Mouse (Mus musculus) liver, embryonic 16.5 days (tissue): Measurements from ENCODE around the gene Hadh. TPM values are rescaled to one million over a fixed set of nuclear protein-coding genes. Genes with fewer than 3 reads are reported as not detected.

Source experiments
- ATAC-seq: fragments of 200-750 bp; cut with Nextera tagmentation; 2 replicates; pipeline ENCODE4 v1.8.0; 2017; ENCODE audit warnings: low read depth, mild to moderate bottlenecking, moderate number of reproducible peaks, moderate library complexity
- H3K27ac ChIP-seq: fragments of 300-500 bp; sonication (generic); 2 replicates; pipeline ENCODE4 v1.5.1; 2014; ENCODE audit warnings: mild to moderate bottlenecking, low read length
- H3K27me3 ChIP-seq: fragments of 300-500 bp; sonication (generic); 2 replicates; pipeline ENCODE4 v1.6.1; 2014; ENCODE audit warnings: low read depth, low read length, mixed read lengths; ENCODE audit not compliant: control insufficient read depth, insufficient read depth
- H3K36me3 ChIP-seq: fragments of 300-500 bp; sonication (generic); 2 replicates; pipeline ENCODE4 v1.6.1; 2014; ENCODE audit warnings: mild to moderate bottlenecking; ENCODE audit not compliant: control insufficient read depth, insufficient read depth
- H3K4me1 ChIP-seq: fragments of 300-500 bp; sonication (generic); 2 replicates; pipeline ENCODE4 v1.6.1; 2014; ENCODE audit warnings: low read depth, low read length, mixed read lengths; ENCODE audit not compliant: control insufficient read depth
- H3K4me2 ChIP-seq: fragments of 300-500 bp; sonication (generic); 2 replicates; pipeline ENCODE4 v1.6.1; 2014; ENCODE audit warnings: low read depth, low read length, mixed read lengths
- H3K4me3 ChIP-seq: fragments of 300-500 bp; sonication (generic); 2 replicates; pipeline ENCODE4 v1.5.1; 2014; ENCODE audit warnings: low read depth, mild to moderate bottlenecking, low read length
- H3K9ac ChIP-seq: fragments of 300-500 bp; sonication (generic); 2 replicates; pipeline ENCODE4 v1.6.1; 2014; ENCODE audit warnings: low read depth, low read length
- H3K9me3 ChIP-seq: fragments of 300-500 bp; sonication (generic); replicated peaks from 2 replicates; pipeline ENCODE4 v1.6.1; 2016; ENCODE audit warnings: low read length; ENCODE audit not compliant: control insufficient read depth
- WGBS: fragments of 180-500 bp; shearing (Covaris S2); extraction: QIAGEN DNeasy Blood & Tissue Kit; methylation state at CpG from one replicate; pipeline ENCODE4 v1.1.7; 2014; ENCODE audit not compliant: insufficient replicate concordance; 5-methylcytosine and 5-hydroxymethylcytosine counted together
- polyA plus RNA-seq: library from polyadenylated mRNA; unstranded; fragments of >200 nt; fragmentation: Nextera tagmentation; extraction: Ambion mirVana; gene quantifications from 2 replicates; pipeline ENCODE4 v1.2.1, GENCODE M21; 2015

The Hadh gene
- polyA plus RNA-seq, 1 experiment from 2014 or later, result 150 TPM

DNA sequence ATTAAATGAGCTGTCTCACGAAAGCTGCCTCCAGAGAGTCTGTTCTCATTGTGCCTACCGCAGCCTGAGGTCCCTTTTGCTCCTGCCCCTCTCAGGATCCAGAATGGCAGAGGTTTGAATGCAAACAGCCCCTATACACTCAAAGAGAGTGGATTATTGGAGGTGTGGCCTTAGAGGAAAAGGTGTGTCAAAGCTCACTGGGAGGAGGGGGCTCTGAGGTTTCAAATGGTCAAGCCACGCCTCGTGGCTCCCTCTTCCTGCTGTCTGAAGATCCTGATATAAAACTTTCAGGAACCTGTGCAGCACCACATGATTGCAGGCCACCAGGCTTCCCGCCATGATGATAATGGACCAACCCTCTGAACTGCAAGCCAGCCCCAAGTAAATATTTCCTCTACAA, 24.1 kb downstream of the Hadh start:
- Histone ChIP-seq H3K36me3 (no peaks in the 10 kb centered on the region), H3K27ac (no peak overlapping the region), H3K9ac (no peak overlapping the region), H3K4me1 (no peaks in the 10 kb centered on the region; the same call in 1 of the 2 replicates), H3K4me2 (no peak overlapping the region), H3K27me3 (no peaks in the 10 kb centered on the region), H3K4me3 (no peak overlapping the region), H3K9me3 (no peaks in the 10 kb centered on the region)
- no peak for ATAC-seq
- WGBS, result 61% methylated on average over 5 of the region's 5 CpGs

DNA sequence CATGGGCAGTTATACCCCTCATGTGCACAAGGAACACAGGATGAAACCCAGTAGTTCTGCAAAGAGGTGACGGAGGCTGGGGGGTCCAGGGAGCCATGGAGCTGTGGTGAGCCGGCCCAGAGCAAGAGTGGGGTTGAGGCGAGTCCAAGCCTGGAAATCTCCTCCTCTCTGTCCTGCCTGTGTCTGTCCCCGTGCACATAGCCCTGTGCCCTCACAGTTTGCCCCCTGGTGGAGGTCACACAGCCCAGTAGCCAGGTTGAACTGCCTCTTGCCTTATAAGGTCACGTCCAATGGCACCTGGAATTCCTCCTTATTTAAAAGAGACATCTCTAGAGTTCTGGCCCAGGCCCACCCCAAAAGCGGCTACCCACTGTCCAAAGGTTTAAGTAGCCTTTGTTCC, 24.5 kb downstream of the Hadh start:
- H3K36me3 ChIP-seq, result no peaks in the 10 kb centered on the region

DNA sequence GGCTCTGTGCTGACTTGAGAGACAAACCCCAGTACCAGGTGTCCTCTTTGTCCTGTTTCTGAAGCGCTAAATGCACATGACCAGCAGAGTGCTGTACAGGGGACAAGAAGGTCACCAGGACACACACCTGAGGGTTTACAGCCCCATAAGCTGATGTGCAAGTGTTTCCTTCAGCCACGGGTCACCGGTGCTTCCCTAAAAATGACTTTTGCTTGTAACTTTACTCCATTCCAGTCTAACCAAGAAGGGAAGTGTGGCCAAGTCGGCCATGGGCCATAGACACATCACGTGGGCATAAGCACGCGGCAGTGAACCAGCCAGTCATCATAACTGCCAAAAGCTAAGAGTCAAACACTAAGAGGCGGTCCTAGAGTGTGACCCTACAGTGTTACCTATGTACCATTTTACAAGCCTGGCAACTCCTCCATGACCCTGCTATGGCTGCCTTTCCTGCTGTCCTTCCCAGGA, 25.3 kb downstream of the Hadh start:
- H3K27ac ChIP-seq, result no peak overlapping the region
- H3K4me1 ChIP-seq, result no peaks in the 10 kb centered on the region; the same call in 1 of the 2 replicates
- H3K4me2 ChIP-seq, result no peak overlapping the region
- no peaks in the 10 kb centered on the region; the same call in 1 of the 2 replicates for H3K36me3 ChIP-seq
- no peak overlapping the region for H3K4me3 ChIP-seq
- H3K9ac ChIP-seq, result no peak overlapping the region
- no peak for ATAC-seq
- no peaks in the 10 kb centered on the region for H3K27me3 ChIP-seq
- no peaks in the 10 kb centered on the region for H3K9me3 ChIP-seq
- 82% methylated on average over 8 of the region's 8 CpGs for WGBS

More for the DNA sequence above, 24.5 kb downstream of the Hadh start:
- no peaks in the 10 kb centered on the region for H3K9me3 ChIP-seq
- no peaks in the 10 kb centered on the region; the same call in 1 of the 2 replicates for H3K4me1 ChIP-seq
- H3K4me3 ChIP-seq, result no peak overlapping the region
- no peak overlapping the region for H3K9ac ChIP-seq
- no peak for ATAC-seq
- no peak overlapping the region for H3K4me2 ChIP-seq
- H3K27me3 ChIP-seq, result no peaks in the 10 kb centered on the region
- WGBS, result 67% methylated on average over 6 of the region's 6 CpGs
- H3K27ac ChIP-seq, result no peak overlapping the region

DNA sequence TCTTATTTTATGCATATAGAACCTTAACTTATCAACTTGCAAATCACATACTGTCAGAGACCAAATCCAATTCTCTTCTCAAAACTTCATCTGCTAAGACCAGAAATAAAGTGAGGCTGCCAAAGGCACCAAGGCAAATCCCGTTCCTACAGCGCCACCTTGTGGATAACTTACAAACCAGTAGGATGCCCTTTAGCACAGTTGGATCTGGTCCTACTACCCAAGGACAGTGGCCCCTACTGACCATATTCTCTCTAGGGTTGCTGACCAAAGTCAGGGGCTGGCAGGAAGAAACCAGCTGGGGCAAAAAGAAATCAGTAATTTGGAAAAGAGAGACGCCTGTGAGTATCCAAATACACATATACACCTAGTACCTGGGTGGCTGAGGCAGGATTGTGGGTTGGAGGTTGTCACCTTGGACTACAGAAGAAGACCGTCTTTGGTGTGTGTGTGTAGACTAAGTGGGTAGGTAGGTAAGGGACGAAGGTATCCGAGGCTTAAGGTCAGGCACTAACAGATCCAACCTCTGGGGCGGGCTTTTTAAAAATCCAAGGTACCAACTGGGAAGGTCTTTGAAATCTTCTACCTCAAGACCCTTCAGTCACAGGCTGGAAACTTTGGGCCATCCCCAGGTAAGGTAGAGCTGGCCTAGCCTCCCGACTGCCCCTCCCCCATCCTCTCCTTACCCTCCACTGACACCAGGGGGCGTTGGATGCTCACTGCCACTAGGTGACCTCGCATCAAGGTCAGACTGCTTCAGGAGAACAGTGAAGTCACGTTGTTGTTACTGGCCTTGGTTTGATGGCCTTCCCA, 25.9 kb downstream of the Hadh start:
- peak; percentile 36; the same call in 1 of the 2 replicates for ATAC-seq
- no peaks in the 10 kb centered on the region; the same call in 1 of the 2 replicates for H3K36me3 ChIP-seq

DNA sequence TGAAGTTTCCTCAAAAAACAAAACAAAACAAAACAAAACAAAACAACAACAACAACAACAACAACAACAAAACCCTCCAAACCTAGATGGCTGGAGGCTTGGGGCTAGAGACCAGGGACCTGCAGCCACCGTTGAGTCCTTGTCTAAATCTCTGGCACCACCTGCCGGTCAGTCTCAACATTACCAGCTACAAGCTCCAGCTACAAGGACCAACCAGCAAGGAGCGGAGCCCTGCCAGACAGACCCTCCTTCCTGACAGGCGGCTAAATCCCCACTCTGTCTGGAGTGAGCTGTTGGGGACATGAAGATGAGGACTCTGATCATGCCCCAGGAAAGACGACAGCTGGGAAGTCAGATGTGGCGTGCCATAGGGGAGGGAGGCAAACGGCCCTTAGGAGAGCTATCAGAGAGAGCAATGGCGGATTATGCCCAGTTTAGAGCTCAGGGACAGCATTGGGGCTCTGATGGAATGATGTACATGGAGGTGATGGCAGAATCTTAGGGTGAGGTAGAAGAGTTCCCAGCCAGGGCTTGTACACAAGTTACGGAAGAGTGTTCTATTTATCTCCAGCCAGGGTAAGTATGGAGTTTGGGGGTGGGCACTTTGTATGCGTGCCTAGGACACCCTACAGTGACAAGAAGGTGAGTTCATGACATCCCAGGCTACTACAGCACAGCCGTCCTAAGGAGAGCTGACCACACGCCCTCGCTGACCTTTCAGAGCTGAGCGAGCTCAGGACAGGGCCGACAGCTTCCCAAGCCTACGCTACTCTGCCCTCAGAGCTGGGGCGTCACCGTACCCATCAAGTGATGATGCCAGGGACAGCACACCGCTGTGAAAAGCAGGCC, 33.9 kb downstream of the Hadh start:
- 60% methylated on average over 19 of the region's 19 CpGs for WGBS
- Histone ChIP-seq H3K9me3 (no peaks in the 10 kb centered on the region), H3K4me2 (no peak overlapping the region), H3K27me3 (no peaks in the 10 kb centered on the region), H3K4me3 (no peak overlapping the region), H3K27ac (no peak overlapping the region), H3K9ac (no peak overlapping the region), H3K36me3 (no peaks in the 10 kb centered on the region; the same call in 1 of the 2 replicates), H3K4me1 (no peaks in the 10 kb centered on the region)
- peak; percentile 38; the same call in 1 of the 2 replicates for ATAC-seq

More for the DNA sequence above, 25.9 kb downstream of the Hadh start:
- H3K27ac ChIP-seq, result no peak overlapping the region
- no peak overlapping the region for H3K9ac ChIP-seq
- H3K4me1 ChIP-seq, result no peaks in the 10 kb centered on the region; the same call in 1 of the 2 replicates
- H3K4me3 ChIP-seq, result no peak overlapping the region
- no peaks in the 10 kb centered on the region for H3K9me3 ChIP-seq
- no peaks in the 10 kb centered on the region for H3K27me3 ChIP-seq
- 48% methylated on average over 11 of the region's 11 CpGs for WGBS
- H3K4me2 ChIP-seq, result no peak overlapping the region

DNA sequence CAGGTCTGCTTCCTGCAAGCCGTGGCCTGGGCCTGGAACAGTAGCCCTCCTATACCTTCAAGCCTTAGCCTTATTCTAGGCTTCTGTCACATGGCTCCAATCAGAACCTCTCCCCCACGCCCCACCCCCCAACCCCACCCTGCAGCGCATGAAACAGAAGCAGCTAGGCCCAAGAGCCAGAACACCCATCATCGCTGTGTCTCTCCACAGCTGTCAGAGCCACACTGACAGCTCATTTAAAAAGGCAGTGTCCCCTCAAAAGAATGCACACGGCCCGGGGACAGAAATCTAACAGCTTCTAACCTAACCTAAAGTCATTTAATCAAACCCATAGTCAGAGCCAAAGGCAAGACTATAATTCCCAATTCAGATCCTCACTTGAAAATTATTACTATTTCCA, 34.8 kb downstream of the Hadh start:
- ATAC-seq, result no peak
- no peaks in the 10 kb centered on the region for H3K4me1 ChIP-seq
- no peaks in the 10 kb centered on the region for H3K27me3 ChIP-seq
- no peak overlapping the region for H3K27ac ChIP-seq
- no peak overlapping the region for H3K4me3 ChIP-seq
- no peak overlapping the region for H3K9ac ChIP-seq
- H3K4me2 ChIP-seq, result no peak overlapping the region
- no peaks in the 10 kb centered on the region; the same call in 1 of the 2 replicates for H3K36me3 ChIP-seq
- H3K9me3 ChIP-seq, result no peaks in the 10 kb centered on the region
- WGBS, result 71% methylated on average over 6 of the region's 6 CpGs

DNA sequence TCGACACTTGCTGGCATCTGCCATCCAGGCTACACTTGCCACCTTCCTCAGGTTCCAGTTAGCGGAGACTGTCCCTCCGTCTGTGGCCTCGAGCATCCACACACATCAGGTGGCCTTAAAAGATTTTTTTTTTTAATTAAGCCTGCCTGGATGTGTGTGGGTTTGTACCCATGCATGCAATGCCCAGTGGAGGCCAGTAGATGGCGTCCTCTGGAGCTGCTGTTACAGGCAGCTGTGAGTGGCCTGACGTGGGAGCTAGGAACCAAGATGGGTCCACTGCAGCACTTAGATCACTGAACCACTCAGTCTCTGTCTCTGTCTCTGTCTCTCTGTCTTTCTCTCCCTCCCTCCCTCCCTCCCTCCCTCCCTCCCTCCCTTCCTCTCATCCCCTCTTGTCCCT, 43.8 kb downstream of the Hadh start:
- Histone ChIP-seq H3K9me3 (no peaks in the 10 kb centered on the region), H3K4me3 (no peak overlapping the region), H3K36me3 (peaks cover 3% of the 10 kb centered on the region), H3K9ac (no peak overlapping the region), H3K4me1 (no peaks in the 10 kb centered on the region), H3K4me2 (no peak overlapping the region), H3K27ac (no peak overlapping the region), H3K27me3 (no peaks in the 10 kb centered on the region)
- 54% methylated on average over 6 of the region's 6 CpGs for WGBS
- no peak for ATAC-seq

DNA sequence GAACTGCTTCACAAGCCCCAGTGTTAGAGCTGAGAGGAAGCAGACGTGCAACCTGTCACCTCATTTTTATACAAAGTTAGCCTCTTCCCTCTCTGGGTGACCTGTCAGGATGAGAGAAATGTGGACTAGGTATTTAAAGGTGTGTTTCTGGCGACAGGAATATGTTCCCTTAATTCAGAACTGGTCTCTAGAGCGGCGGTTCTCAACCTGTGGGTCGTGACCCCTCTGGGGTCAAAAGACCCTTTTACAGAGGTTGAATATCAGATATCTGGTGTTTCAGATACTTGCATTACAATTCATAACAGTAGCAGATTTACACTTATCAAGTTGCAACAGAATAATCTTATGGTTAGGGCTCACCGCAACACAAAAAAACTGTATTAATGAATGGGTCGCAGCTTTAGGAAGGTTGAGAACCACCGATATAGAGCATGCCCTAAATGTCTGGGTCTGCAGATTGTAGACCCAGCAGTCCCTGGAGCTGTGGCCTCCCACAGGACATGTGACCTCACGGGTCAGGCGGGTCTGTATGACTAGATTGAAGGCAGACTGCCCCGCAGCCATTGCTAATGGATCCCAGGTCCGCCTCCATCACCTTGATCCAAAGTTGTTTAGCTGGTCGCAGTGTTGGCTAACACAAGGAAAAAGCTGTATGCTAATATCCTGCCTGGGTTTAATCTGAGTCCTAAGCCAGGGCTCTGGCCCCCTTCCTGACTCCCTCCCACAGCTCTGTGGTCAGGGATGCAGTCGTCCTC, 53.1 kb downstream of the Hadh start:
- Histone ChIP-seq H3K36me3 (no peaks in the 10 kb centered on the region), H3K4me3 (no peak overlapping the region), H3K4me2 (no peak overlapping the region), H3K9me3 (no peaks in the 10 kb centered on the region), H3K27ac (no peak overlapping the region), H3K27me3 (no peaks in the 10 kb centered on the region), H3K9ac (no peak overlapping the region), H3K4me1 (no peaks in the 10 kb centered on the region)
- 63% methylated on average over 14 of the region's 14 CpGs for WGBS
- no peak for ATAC-seq
